Mouse (Mus musculus): ENCODE results near the gene Hsd17b7.

DNA sequence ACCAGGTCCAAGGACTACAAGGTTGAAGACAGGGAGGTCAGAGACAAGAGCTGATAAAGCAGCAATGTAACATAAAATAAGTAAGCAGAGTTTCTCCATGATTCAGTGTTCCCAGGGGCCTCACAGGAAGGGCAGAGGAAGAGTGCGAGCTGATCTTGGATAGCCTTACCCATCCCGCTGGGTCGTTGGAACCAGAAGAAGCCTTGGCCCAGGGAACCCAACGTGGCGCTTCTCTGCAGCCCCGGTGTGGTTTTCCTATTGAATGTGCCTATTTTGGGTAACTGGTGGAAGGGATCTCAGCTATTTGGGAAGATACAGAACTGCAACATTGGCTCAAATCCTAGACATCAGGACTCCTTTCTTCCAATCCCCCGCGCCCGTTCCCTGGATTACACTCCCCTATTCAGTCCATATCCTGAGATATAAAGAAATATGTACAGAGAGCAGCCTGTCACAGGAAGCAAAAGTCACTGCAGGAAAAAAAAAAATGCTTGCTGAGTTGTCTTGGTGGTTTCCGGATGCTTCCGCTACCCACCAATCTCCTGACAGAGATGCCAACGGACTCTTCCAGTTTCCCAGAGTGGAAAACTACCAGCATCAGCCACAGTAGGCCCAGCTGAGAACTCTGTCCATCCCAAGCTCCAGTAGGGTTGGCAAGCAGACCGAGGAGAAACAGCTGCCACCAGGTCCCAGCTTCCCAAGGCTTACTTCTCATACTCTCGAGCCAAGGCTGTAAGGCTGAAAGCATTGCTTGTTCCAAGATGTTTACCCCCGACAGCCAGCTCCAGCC is 41.9 kb upstream of the Hsd17b7 start:
- TF ChIP-seq POLR2A (IDR thresholded peaks at IDR 0.05; ENCODE audit: control insufficient read depth, extremely low read depth, insufficient read depth, low read length, poor library complexity) (no peak), CTCF (IDR thresholded peaks at IDR 0.05; ENCODE audit: borderline replicate concordance, control insufficient read depth, extremely low read depth, insufficient read depth, low read length, poor library complexity) (no peak)
